Mouse (Mus musculus) right cerebral cortex, adult 2 months (tissue): Measurements from ENCODE around the gene Myadm.
A peak's percentile ranks its signal among the peaks of the same experiment; 100 is the strongest.
"Not testable (repeated sequence)": the region's sequence is repeated elsewhere in the genome, so short reads cannot be mapped to it uniquely, and the experiment has no call there.

Experiments used
- DNase-seq, 2 experiments: peaks; one replicate each; pipeline ENCODE4 v3.0.0; 2021 to 2022; ENCODE audit warnings: low spot score in 2 of 2

Gene Myadm

GRCm38 (mm10) chr7:3288976-3289970 is at the start of gene Myadm, which contains the start of gene Prkcg:
Myadm (plus strand) TSS chr7:3289080.
Prkcg (plus strand) TSS chr7:3289179.
- peak; percentile 71 to 76 for DNase-seq

GRCm38 (mm10) chr7:3239193-3239592 is 49.7 kb upstream of the Myadm start:
- no peak for DNase-seq

- no peak for DNase-seq
Observed at GRCm38 (mm10) chr7:3260701-3261100, 28.2 kb upstream of the Myadm start.

GRCm38 (mm10) chr7:3261446-3261845 is 27.4 kb upstream of the Myadm start:
- no peak for DNase-seq

- peak in 1 of 2 experiments; percentile 14 for DNase-seq
Observed at GRCm38 (mm10) chr7:3262789-3263188, 26.1 kb upstream of the Myadm start.

GRCm38 (mm10) chr7:3264390-3265022 is 24.4 kb upstream of the Myadm start:
- no peak for DNase-seq

- no peak for DNase-seq
Observed at GRCm38 (mm10) chr7:3265311-3265710, 23.6 kb upstream of the Myadm start.

GRCm38 (mm10) chr7:3267261-3267660 is 21.6 kb upstream of the Myadm start:
- no peak for DNase-seq

GRCm38 (mm10) chr7:3267888-3268287 is 21.0 kb upstream of the Myadm start:
- no peak for DNase-seq

GRCm38 (mm10) chr7:3268291-3268690 is 20.6 kb upstream of the Myadm start:
- no peak for DNase-seq

- peak in 1 of 2 experiments; percentile 11 for DNase-seq
Observed at GRCm38 (mm10) chr7:3272206-3272605, 16.7 kb upstream of the Myadm start.

- no peak for DNase-seq
Observed at GRCm38 (mm10) chr7:3275455-3276170, 13.3 kb upstream of the Myadm start.

- not testable (repeated sequence) for DNase-seq
Observed at GRCm38 (mm10) chr7:3276781-3277180, 12.1 kb upstream of the Myadm start.

GRCm38 (mm10) chr7:3280080-3280653 is 8.7 kb upstream of the Myadm start:
- DNase-seq: no peak

GRCm38 (mm10) chr7:3280654-3281153 is 8.2 kb upstream of the Myadm start:
- peak in 1 of 2 experiments; percentile 54 for DNase-seq

- DNase-seq: no peak
Observed at GRCm38 (mm10) chr7:3281741-3282140, 7.1 kb upstream of the Myadm start.

GRCm38 (mm10) chr7:3283081-3283875 is 5.6 kb upstream of the Myadm start:
- DNase-seq: no peak

- DNase-seq: no peak
Observed at GRCm38 (mm10) chr7:3284604-3285003, 4.3 kb upstream of the Myadm start.

GRCm38 (mm10) chr7:3286036-3286435 is 2.8 kb upstream of the Myadm start:
- DNase-seq: no peak

GRCm38 (mm10) chr7:3287186-3287585 is 1.7 kb upstream of the Myadm start:
- no peak for DNase-seq
